Mouse (Mus musculus) lung, adult 2 months (tissue): Measurements from ENCODE around the gene Pstk.

Source experiments
- CTCF ChIP-seq: fragments of 200-500 bp; IDR thresholded peaks from 2 replicates; pipeline ENCODE4 v1.5.1; 2011; ENCODE audit warnings: mild to moderate bottlenecking, low read length, control low read depth; ENCODE audit not compliant: insufficient read depth
- POLR2A ChIP-seq: fragments of 200-500 bp; IDR thresholded peaks from 2 replicates; pipeline ENCODE4 v1.6.1; 2011; ENCODE audit warnings: low read depth, mild to moderate bottlenecking, control low read depth, low read length, borderline replicate concordance; ENCODE audit errors: extremely low read depth

DNA sequence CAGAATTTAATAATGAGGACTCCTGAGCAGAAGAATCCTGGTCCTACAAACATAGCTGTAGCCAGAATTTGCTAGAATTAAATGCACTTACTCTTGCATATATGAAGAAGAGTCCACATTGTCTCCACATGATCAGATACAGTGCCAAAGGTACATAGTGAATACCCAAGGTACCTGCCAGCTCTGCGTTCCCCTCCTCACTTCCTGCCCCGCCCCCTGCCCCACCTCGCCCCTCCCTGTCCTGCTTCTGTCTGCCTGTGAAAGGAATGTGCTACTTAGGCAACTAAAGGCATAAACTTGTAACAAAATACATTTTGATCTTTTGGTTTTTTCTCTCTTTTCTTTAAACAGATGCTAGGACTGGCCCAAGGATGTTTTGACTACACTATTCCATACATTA, 66.1 kb downstream of the Pstk start:
- no peak for TF ChIP-seq CTCF
- no peak for TF ChIP-seq POLR2A
